Mouse (Mus musculus): ENCODE results near the gene Ap4e1. TPM values are rescaled to one million over a fixed set of nuclear protein-coding genes. Genes with fewer than 3 reads are reported as not detected.
A peak's percentile ranks its signal among the peaks of the same experiment; 100 is the strongest.
"Not testable (repeated sequence)": the region's sequence is repeated elsewhere in the genome, so short reads cannot be mapped to it uniquely, and the experiment has no call there.

The Ap4e1 gene
- polyA plus RNA-seq, 1 experiment = 20.2 TPM

GRCm38 (mm10) chr2:127079881-127080590 lies 71.5 kb downstream of the Ap4e1 start:
- TF ChIP-seq POLR2A (IDR thresholded peaks at IDR 0.05; ENCODE audit: insufficient read depth, low read length) (no peak), EP300 (IDR thresholded peaks at IDR 0.05; ENCODE audit: insufficient read depth, low read depth, low read length) (no peak), CTCF (IDR thresholded peaks at IDR 0.05; ENCODE audit: low read depth, low read length) (no peak)
- no peaks in the 10 kb centered on the region for H3K9me3 ChIP-seq (replicated peaks; ENCODE audit: control insufficient read depth, insufficient read depth, low read length, poor library complexity, severe bottlenecking)
- H3K4me1 ChIP-seq (ENCODE audit: control insufficient read depth, insufficient read depth, low read length) = no peaks in the 10 kb centered on the region
- no peak overlapping the region for H3K4me3 ChIP-seq (ENCODE audit: low read depth, low read length)
- no peaks in the 10 kb centered on the region for H3K36me3 ChIP-seq (ENCODE audit: control insufficient read depth, insufficient read depth, low read length, poor library complexity, severe bottlenecking)
- H3K27me3 ChIP-seq (ENCODE audit: control insufficient read depth, insufficient read depth, low read length, poor library complexity, severe bottlenecking) = no peaks in the 10 kb centered on the region
- no peak overlapping the region for H3K27ac ChIP-seq (ENCODE audit: insufficient read depth, low read length)
- H3K9ac ChIP-seq (ENCODE audit: low read depth, poor library complexity, severe bottlenecking) = no peak overlapping the region

- Histone ChIP-seq H3K36me3 (ENCODE audit: control insufficient read depth, insufficient read depth, low read length, poor library complexity, severe bottlenecking) (no peaks in the 10 kb centered on the region), H3K9me3 (replicated peaks; ENCODE audit: control insufficient read depth, insufficient read depth, low read length, poor library complexity, severe bottlenecking) (no peaks in the 10 kb centered on the region), H3K4me1 (ENCODE audit: control insufficient read depth, insufficient read depth, low read length) (no peaks in the 10 kb centered on the region), H3K9ac (ENCODE audit: low read depth, poor library complexity, severe bottlenecking) (no peak overlapping the region), H3K27me3 (ENCODE audit: control insufficient read depth, insufficient read depth, low read length, poor library complexity, severe bottlenecking) (no peaks in the 10 kb centered on the region), H3K4me3 (ENCODE audit: low read depth, low read length) (no peak overlapping the region), H3K27ac (ENCODE audit: insufficient read depth, low read length) (no peak overlapping the region)
- TF ChIP-seq EP300 (IDR thresholded peaks at IDR 0.05; ENCODE audit: insufficient read depth, low read depth, low read length) (no peak), POLR2A (IDR thresholded peaks at IDR 0.05; ENCODE audit: insufficient read depth, low read length) (no peak), CTCF (IDR thresholded peaks at IDR 0.05; ENCODE audit: low read depth, low read length) (no peak)
These were observed 72.2 kb downstream of the Ap4e1 start for GRCm38 (mm10) chr2:127080591-127081218.

- Histone ChIP-seq H3K27me3 (ENCODE audit: control insufficient read depth, insufficient read depth, low read length, poor library complexity, severe bottlenecking) (no peaks in the 10 kb centered on the region), H3K4me3 (ENCODE audit: low read depth, low read length) (no peak overlapping the region), H3K36me3 (ENCODE audit: control insufficient read depth, insufficient read depth, low read length, poor library complexity, severe bottlenecking) (no peaks in the 10 kb centered on the region), H3K9ac (ENCODE audit: low read depth, poor library complexity, severe bottlenecking) (no peak overlapping the region), H3K4me1 (ENCODE audit: control insufficient read depth, insufficient read depth, low read length) (no peaks in the 10 kb centered on the region), H3K9me3 (replicated peaks; ENCODE audit: control insufficient read depth, insufficient read depth, low read length, poor library complexity, severe bottlenecking) (no peaks in the 10 kb centered on the region), H3K27ac (ENCODE audit: insufficient read depth, low read length) (no peak overlapping the region)
- TF ChIP-seq CTCF (IDR thresholded peaks at IDR 0.05; ENCODE audit: low read depth, low read length) = no peak
- no peak for TF ChIP-seq POLR2A (IDR thresholded peaks at IDR 0.05; ENCODE audit: insufficient read depth, low read length)
- no peak for TF ChIP-seq EP300 (IDR thresholded peaks at IDR 0.05; ENCODE audit: insufficient read depth, low read depth, low read length)
These were observed 77.7 kb downstream of the Ap4e1 start for GRCm38 (mm10) chr2:127086235-127086634.

- not testable (repeated sequence) for H3K27ac ChIP-seq (ENCODE audit: insufficient read depth, low read length); H3K36me3 ChIP-seq (ENCODE audit: control insufficient read depth, insufficient read depth, low read length, poor library complexity, severe bottlenecking); H3K4me1 ChIP-seq (ENCODE audit: control insufficient read depth, insufficient read depth, low read length); H3K4me3 ChIP-seq (ENCODE audit: low read depth, low read length); H3K27me3 ChIP-seq (ENCODE audit: control insufficient read depth, insufficient read depth, low read length, poor library complexity, severe bottlenecking); H3K9me3 ChIP-seq (replicated peaks; ENCODE audit: control insufficient read depth, insufficient read depth, low read length, poor library complexity, severe bottlenecking); H3K9ac ChIP-seq (ENCODE audit: low read depth, poor library complexity, severe bottlenecking)
These were observed 81.6 kb downstream of the Ap4e1 start for GRCm38 (mm10) chr2:127090151-127090550.

DNA sequence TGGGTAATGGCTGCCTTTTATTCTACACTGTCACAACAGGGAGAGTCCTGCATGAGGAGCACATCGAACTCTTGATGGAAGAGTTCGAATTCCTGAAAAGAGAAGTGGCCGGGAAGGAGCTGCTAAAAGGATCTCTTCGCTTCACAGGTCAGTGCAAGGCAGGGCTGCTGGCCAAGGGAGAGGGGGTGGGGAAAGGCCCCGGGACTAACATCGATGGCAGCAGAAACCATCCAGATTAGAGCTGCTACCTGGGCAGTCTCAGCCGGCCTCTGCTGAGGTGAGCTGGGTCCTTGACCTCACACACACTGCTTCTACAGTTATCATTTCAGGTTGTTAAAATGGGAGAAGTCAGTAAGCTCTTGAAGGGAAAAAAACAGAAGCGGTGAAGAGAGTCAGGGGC lies 83.5 kb downstream of the Ap4e1 start:
- TF ChIP-seq EP300 (IDR thresholded peaks at IDR 0.05; ENCODE audit: insufficient read depth, low read depth, low read length) (no peak), CTCF (IDR thresholded peaks at IDR 0.05; ENCODE audit: low read depth, low read length) (no peak), POLR2A (IDR thresholded peaks at IDR 0.05; ENCODE audit: insufficient read depth, low read length) (no peak)
- H3K27me3 ChIP-seq (ENCODE audit: control insufficient read depth, insufficient read depth, low read length, poor library complexity, severe bottlenecking) = no peaks in the 10 kb centered on the region
- no peak overlapping the region for H3K9ac ChIP-seq (ENCODE audit: low read depth, poor library complexity, severe bottlenecking)
- H3K4me1 ChIP-seq (ENCODE audit: control insufficient read depth, insufficient read depth, low read length) = no peaks in the 10 kb centered on the region
- H3K27ac ChIP-seq (ENCODE audit: insufficient read depth, low read length) = no peak overlapping the region
- H3K36me3 ChIP-seq (ENCODE audit: control insufficient read depth, insufficient read depth, low read length, poor library complexity, severe bottlenecking) = no peaks in the 10 kb centered on the region
- no peak overlapping the region for H3K4me3 ChIP-seq (ENCODE audit: low read depth, low read length)
- no peaks in the 10 kb centered on the region for H3K9me3 ChIP-seq (replicated peaks; ENCODE audit: control insufficient read depth, insufficient read depth, low read length, poor library complexity, severe bottlenecking)

DNA sequence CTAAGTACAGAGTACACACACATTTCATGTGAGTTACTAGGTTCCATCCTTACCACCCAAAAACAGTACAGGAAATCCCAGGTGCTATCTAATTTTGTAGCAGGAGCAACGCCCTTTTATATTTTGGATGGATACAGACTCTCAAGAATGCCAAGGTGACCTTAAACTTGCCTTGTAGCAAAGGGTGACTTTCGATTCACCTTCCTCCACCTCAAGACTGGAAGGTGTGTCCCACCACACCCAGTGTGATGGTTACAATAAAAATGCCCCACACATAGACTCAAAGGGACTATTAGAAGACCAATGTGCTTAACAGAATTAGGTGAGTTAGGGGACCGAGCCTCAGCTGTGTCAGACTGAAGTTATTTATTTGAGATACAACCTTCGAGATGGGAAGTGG lies 100.5 kb downstream of the Ap4e1 start:
- no peak for TF ChIP-seq POLR2A (IDR thresholded peaks at IDR 0.05; ENCODE audit: insufficient read depth, low read length)
- no peak for TF ChIP-seq EP300 (IDR thresholded peaks at IDR 0.05; ENCODE audit: insufficient read depth, low read depth, low read length)
- no peak for TF ChIP-seq CTCF (IDR thresholded peaks at IDR 0.05; ENCODE audit: low read depth, low read length)
- peak overlapping the region; percentile 13; the same call in 1 of the 2 replicates for H3K27ac ChIP-seq (ENCODE audit: insufficient read depth, low read length)
- H3K4me1 ChIP-seq (ENCODE audit: control insufficient read depth, insufficient read depth, low read length) = no peaks in the 10 kb centered on the region
- H3K9me3 ChIP-seq (replicated peaks; ENCODE audit: control insufficient read depth, insufficient read depth, low read length, poor library complexity, severe bottlenecking) = peaks cover 25% of the 10 kb centered on the region
- H3K4me3 ChIP-seq (ENCODE audit: low read depth, low read length) = no peak overlapping the region
- peaks cover 61% of the 10 kb centered on the region for H3K36me3 ChIP-seq (ENCODE audit: control insufficient read depth, insufficient read depth, low read length, poor library complexity, severe bottlenecking)
- no peaks in the 10 kb centered on the region for H3K27me3 ChIP-seq (ENCODE audit: control insufficient read depth, insufficient read depth, low read length, poor library complexity, severe bottlenecking)
- no peak overlapping the region for H3K9ac ChIP-seq (ENCODE audit: low read depth, poor library complexity, severe bottlenecking)

Other genes with a start within 250 kb of the Ap4e1 start
- 6.0 and 8.1 TPM in 2 replicates for gene Usp50, start 225.2 kb upstream of the Ap4e1 start, polyA plus RNA-seq (2011; ENCODE audit: insufficient read depth, insufficient read length, low read depth, missing spikeins)
- gene Trpm7, start 132.5 kb upstream of the Ap4e1 start, polyA plus RNA-seq (2011; ENCODE audit: insufficient read depth, insufficient read length, low read depth, missing spikeins) = 82.5 and 83.3 TPM in 2 replicates
- gene Sppl2a, start 75.5 kb upstream of the Ap4e1 start, polyA plus RNA-seq (2011; ENCODE audit: insufficient read depth, insufficient read length, low read depth, missing spikeins) = 18.9 and 22.4 TPM in 2 replicates
- 14.8 and 18.3 TPM in 2 replicates for gene Blvra, start 61.9 kb downstream of the Ap4e1 start, polyA plus RNA-seq (2011; ENCODE audit: insufficient read depth, insufficient read length, low read depth, missing spikeins)
- gene Ncaph, start 125.2 kb downstream of the Ap4e1 start, polyA plus RNA-seq (2011; ENCODE audit: insufficient read depth, insufficient read length, low read depth, missing spikeins) = 90.3 and 97.1 TPM in 2 replicates
- 9.1 and 10.2 TPM in 2 replicates for gene Itpripl1, start 134.7 kb downstream of the Ap4e1 start, polyA plus RNA-seq (2011; ENCODE audit: insufficient read depth, insufficient read length, low read depth, missing spikeins)
- 1.9 and 2.4 TPM in 2 replicates for gene 1810024B03Rik, start 199.6 kb downstream of the Ap4e1 start, polyA plus RNA-seq (2011; ENCODE audit: insufficient read depth, insufficient read length, low read depth, missing spikeins)
- 137 and 143 TPM in 2 replicates for gene Snrnp200, start 199.7 kb downstream of the Ap4e1 start, polyA plus RNA-seq (2011; ENCODE audit: insufficient read depth, insufficient read length, low read depth, missing spikeins)
- 43.7 and 53.8 TPM in 2 replicates for gene Ciao1, start 239.1 kb downstream of the Ap4e1 start, polyA plus RNA-seq (2011; ENCODE audit: insufficient read depth, insufficient read length, low read depth, missing spikeins)
- gene Tmem127, start 239.2 kb downstream of the Ap4e1 start, polyA plus RNA-seq (2011; ENCODE audit: insufficient read depth, insufficient read length, low read depth, missing spikeins) = 21.7 and 22.3 TPM in 2 replicates

All from ES-Bruce4 (cell line).